Mouse (Mus musculus): Measurements from ENCODE around the gene Aplp1.

GRCm38 (mm10) chr7:30477415-30478381 lies 32.4 kb upstream of the Aplp1 start:
- TF ChIP-seq CTCF (IDR thresholded peaks at IDR 0.05; ENCODE audit: low read depth, low read length) (no peak), POLR2A (IDR thresholded peaks at IDR 0.05; ENCODE audit: insufficient read depth, low read length) (no peak), EP300 (IDR thresholded peaks at IDR 0.05; ENCODE audit: insufficient read depth, low read depth, low read length) (no peak)
